Mouse (Mus musculus): ENCODE measurements around the gene Tbc1d23.

GRCm38 (mm10) chr16:57155899-57156298 is 75.4 kb downstream of the Tbc1d23 start:
- TF ChIP-seq TAL1 (IDR thresholded peaks at IDR 0.05; ENCODE audit: low read length): no peak
- no peak for TF ChIP-seq GATA1 (IDR thresholded peaks at IDR 0.05; ENCODE audit: low read length)

All from erythroblast, embryonic 14.5 days (primary cell).